18 mouse cellular contexts compared by ENCODE assay signal in genomic region chr10:67031186-67031585, GRCm38 (mm10).
"Had no signal": no experiment of that assay in that cellular context is flagged by ENCODE, and none has a peak within 500 bp of the region (broad histone marks: within the 10 kb centered on the region; RNA-seq: fewer than 3 reads in every experiment).

No protein-coding gene starts in this region.

- H3K27ac ChIP-seq: liver, embryonic 14.5 days; midbrain, embryonic 13.5 days; midbrain, embryonic 15.5 days; neural tube, embryonic 13.5 days; neural tube, embryonic 15.5 days had no signal

- H3K27me3 ChIP-seq: megakaryocyte, embryonic 14.5 days; midbrain, embryonic 13.5 days; midbrain, embryonic 15.5 days; neural tube, embryonic 13.5 days; neural tube, embryonic 15.5 days had no signal

- DNase-seq: lung, adult 18-20 months; lung, embryonic 14.5 days; lung, postnatal 10 days; lung, postnatal 4 days; right cerebral cortex, adult 18-20 months; right cerebral cortex, postnatal 25 days; right cerebral cortex, postnatal 4 days; spleen, adult 18-20 months; thymus, adult 18-20 months; thymus, postnatal 14 days; thymus, postnatal 36 days had no signal

- H3K4me3 ChIP-seq: megakaryocyte, embryonic 14.5 days; midbrain, embryonic 13.5 days; midbrain, embryonic 15.5 days; myocyte; neural tube, embryonic 13.5 days; neural tube, embryonic 15.5 days had no signal
